Mouse (Mus musculus): Measurements from ENCODE around the gene Prtg.

Gene Prtg

GRCm38 (mm10) chr9:72925021-72925934, 118.6 kb downstream of the Prtg start, which contains the start of gene Pygo1:
Gene Pygo1 (plus strand): TSS chr9:72925645.
- peak; percentile 64 to 76 for DNase-seq

- DNase-seq, result no peak
These were observed 119.2 kb downstream of the Prtg start for GRCm38 (mm10) chr9:72925935-72926258.

GRCm38 (mm10) chr9:72931166-72931790, 124.6 kb downstream of the Prtg start:
- DNase-seq, result no peak

- DNase-seq, result no peak
These were observed 128.6 kb downstream of the Prtg start for GRCm38 (mm10) chr9:72935309-72935708.

GRCm38 (mm10) chr9:72936301-72936700, 129.6 kb downstream of the Prtg start:
- DNase-seq, result peak; percentile 30 to 33

- no peak for DNase-seq
These were observed 136.8 kb downstream of the Prtg start for GRCm38 (mm10) chr9:72943424-72943823.

- no peak for DNase-seq
These were observed 137.6 kb downstream of the Prtg start for GRCm38 (mm10) chr9:72944286-72944685.

GRCm38 (mm10) chr9:72947010-72947409, 140.3 kb downstream of the Prtg start:
- no peak for DNase-seq

GRCm38 (mm10) chr9:72949572-72949971, 142.9 kb downstream of the Prtg start:
- no peak for DNase-seq

GRCm38 (mm10) chr9:72954746-72955145, 148.1 kb downstream of the Prtg start:
- DNase-seq, result peak in 1 of 2 experiments; percentile 39

GRCm38 (mm10) chr9:72955546-72955945, 148.9 kb downstream of the Prtg start:
- peak; percentile 39 to 70 for DNase-seq

GRCm38 (mm10) chr9:72958521-72959450, 152.1 kb downstream of the Prtg start, which contains the start of the genes Dyx1c1 and Gm44503:
Gene Dyx1c1 (plus strand): TSS chr9:72958785.
Gene Gm44503 (plus strand): TSS chr9:72958852.
- DNase-seq, result peak; percentile 88 to 91

GRCm38 (mm10) chr9:72961346-72961745, 154.7 kb downstream of the Prtg start:
- DNase-seq, result no peak

GRCm38 (mm10) chr9:72961959-72962358, 155.3 kb downstream of the Prtg start:
- peak in 1 of 2 experiments; percentile 28 for DNase-seq

Data from lung, postnatal 4 days (tissue).